Mouse (Mus musculus) embryo, embryonic 10.5 days (tissue): ENCODE results near the gene Ankrd13d.

Source experiments
- DNase-seq: peaks from one replicate; pipeline ENCODE4 v3.0.0-alpha.2; 2015; ENCODE audit warnings: low spot score

Gene Ankrd13d

DNA sequence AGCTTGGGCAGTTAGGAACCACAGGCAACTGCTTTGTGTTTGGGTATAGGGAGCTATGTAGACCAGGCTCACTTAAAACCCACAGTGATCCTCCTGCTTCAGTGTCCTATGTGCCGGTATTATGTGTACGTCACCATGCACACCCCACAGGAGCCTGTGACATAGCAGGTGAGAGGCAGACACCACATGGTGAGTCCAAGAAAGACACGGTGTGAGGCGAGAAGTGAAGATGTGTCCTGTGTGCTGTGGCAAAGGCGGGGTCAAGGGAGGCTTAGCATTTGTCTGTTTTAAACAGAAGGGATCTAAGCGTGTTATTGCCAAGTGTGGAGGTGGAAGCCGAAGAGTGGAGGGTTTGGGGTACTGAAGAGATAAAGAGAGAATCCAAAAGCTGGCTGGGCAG is 56.2 kb downstream of the Ankrd13d start:
- no peak for DNase-seq

DNA sequence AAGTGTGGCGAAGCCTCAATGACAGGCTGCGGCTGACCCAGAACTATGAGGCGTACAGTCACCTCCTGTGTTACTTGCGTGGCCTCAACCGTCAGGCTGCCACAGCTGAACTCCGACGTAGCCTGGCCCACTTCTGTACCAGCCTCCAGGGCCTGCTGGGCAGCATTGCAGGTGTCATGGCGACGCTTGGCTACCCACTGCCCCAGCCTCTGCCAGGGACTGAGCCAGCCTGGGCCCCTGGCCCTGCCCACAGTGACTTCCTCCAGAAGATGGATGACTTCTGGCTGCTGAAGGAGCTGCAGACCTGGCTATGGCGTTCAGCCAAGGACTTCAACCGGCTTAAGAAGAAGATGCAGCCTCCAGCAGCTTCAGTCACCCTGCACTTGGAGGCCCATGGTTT is 60.8 kb downstream of the Ankrd13d start:
- DNase-seq, result no peak

DNA sequence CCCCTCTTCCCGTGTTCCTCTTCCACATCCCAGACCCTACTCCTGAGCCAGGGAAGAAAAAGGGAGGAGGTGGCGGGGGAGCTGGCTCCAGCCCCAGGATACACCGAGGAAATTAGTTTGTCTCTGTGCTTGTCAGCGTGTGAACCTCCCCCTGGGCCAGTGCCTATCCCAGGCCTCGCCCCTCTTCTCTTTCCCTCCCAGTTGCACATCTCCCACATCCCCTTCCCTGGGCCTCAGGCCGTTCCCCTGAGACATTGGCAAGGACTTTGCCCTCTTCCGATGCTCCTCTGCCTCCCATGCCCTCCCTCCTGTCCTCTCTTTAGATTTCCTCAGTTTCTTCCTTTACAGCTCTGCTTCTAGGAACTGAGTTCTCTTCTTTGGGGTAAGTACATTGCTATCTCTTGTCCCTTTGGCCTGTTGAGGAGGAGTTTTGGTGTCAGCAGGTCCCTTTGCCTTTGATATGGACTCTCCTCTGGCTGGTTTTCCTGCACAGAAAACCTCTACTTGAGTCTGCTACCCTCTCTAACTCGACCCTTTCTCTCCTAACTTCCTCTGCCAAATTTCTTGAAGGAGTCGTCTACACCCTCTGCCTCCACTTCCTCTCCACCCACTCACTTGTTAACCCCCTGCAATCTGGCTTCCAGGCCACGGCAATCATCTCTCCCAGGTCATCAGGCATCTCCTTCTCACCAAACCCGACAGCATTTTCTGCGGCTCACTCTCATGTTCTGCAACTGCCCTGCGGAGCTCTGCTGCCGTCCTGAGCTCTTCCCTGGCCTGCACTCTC is 61.8 kb downstream of the Ankrd13d start:
- no peak for DNase-seq

DNA sequence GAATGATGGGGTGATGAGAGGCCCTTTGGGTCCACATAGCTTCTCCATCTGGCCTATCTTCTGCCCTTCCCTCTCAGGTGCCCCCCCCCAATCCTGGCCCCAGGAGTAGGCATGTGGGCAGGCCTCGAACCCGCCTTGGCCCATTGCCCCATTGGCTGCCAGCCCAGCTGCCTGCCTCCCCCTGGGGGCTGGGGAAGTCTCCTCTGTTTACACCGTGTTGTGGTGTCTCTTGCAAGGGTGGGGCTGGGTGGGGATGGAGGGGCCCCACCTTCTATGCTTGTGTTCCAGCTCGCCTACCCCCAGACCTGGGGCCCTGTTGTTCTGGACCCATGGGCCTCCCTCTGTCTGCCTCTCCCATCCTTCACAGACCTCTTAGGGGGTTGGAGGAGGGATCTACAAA is 62.5 kb downstream of the Ankrd13d start:
- DNase-seq, result no peak
